8 mouse cellular contexts compared by ENCODE assay signal in the genomic region with DNA sequence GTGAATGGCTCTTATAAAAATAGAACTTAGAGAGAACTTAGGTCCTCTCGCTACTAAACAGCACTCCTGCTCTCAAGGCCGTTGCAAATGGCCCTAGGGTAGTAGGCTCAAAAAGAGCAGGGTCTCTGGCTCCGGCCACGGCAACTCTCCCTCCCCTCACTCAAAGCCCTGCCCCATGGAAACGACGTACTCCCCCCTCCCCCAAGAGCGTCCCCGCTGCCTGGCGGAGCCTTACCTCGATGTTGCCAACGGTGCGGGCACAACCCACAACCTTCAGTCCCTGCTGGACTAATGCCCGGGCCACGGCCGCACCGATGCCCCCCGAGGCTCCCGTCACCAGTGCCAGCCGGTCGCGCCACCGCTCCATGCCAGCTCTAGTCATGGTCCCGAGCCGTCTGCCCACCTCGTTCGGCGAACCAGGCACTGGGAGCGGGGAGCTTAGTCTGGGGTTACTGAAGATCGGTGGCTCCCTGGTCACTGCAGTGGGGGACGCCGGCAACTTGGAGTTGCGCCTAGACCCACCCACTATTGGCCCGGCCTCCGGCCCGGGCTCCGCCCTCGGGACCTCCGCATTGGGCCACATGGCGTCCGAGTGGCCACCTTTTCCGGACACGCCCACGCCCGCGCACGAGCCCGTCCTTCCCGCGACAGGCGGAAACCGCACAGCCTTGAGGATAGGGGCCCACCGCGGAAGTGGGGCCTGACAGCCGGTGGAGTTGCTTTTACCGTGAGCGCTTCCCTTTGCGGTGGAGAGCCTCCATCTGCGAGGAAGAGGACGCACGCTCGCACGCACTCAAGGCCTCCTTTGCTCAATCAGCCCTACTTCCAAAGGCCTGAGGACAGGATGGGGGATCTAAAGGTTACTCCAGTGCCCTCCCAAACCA. TPM values are rescaled to one million over a fixed set of nuclear protein-coding genes. Genes with fewer than 3 reads are reported as not detected.
DNase-seq lines count a peak whose midpoint lies in the region; ATAC-seq and TF ChIP-seq lines count a peak whose summit lies in the region.

A gene (minus strand): TSS at position 479 of the 884 bp plus-strand sequence.

- H3K4me2 ChIP-seq in forebrain, embryonic 16.5 days (ENCODE audit: low read length) = peak within 1 kb of the TSS; percentile 89
- peak within 1 kb of the TSS; percentile 92 for H3K4me2 ChIP-seq in neural tube, embryonic 15.5 days

- TF ChIP-seq POLR2A in lung, adult 2 months (IDR thresholded peaks at IDR 0.05; ENCODE audit: borderline replicate concordance, extremely low read depth, low read depth, low read length) = peak; percentile 39; the same call in 1 of the 2 replicates

- H3K9ac ChIP-seq in forebrain, embryonic 16.5 days (replicated peaks; ENCODE audit: low read depth, low read length) = peak within 1 kb of the TSS; percentile 72
- H3K9ac ChIP-seq in neural tube, embryonic 15.5 days (replicated peaks) = peak within 1 kb of the TSS; percentile 67

- H3K36me3 ChIP-seq in G1E (replicated peaks) = peaks cover 75% of the 10 kb centered on the region
- peaks cover 3% of the 10 kb centered on the region for H3K36me3 ChIP-seq in forebrain, embryonic 16.5 days (ENCODE audit: control insufficient read depth, insufficient read depth)
- peaks cover 18% of the 10 kb centered on the region for H3K36me3 ChIP-seq in neural tube, embryonic 15.5 days

- intact Hi-C loops in heart, postnatal 25 days (cut with DNase I) = loop anchor here (2.0 kb wide), 1 partner anchor 42 kb away; a partner anchor contains a TSS

- peaks cover 62% of the 10 kb centered on the region for H3K4me1 ChIP-seq in G1E (ENCODE audit: insufficient read depth, low read depth, low read length)
- peaks cover 13% of the 10 kb centered on the region for H3K4me1 ChIP-seq in forebrain, embryonic 16.5 days (replicated peaks; ENCODE audit: control insufficient read depth, insufficient read depth, low read length)
- peaks cover 4% of the 10 kb centered on the region; the same call in 1 of the 2 replicates for H3K4me1 ChIP-seq in lung, adult 2 months (ENCODE audit: control insufficient read depth, insufficient read depth, low read length)
- H3K4me1 ChIP-seq in neural tube, embryonic 15.5 days = peaks cover 23% of the 10 kb centered on the region

- WGBS in forebrain, embryonic 16.5 days = 0% methylated on average over 62 of the region's 62 CpGs
- under 1% methylated on average over 62 of the region's 62 CpGs for WGBS in lung, adult 2 months
- WGBS in neural tube, embryonic 15.5 days = under 1% methylated on average over 62 of the region's 62 CpGs

- no peak within 1 kb of the TSS for H3K27ac ChIP-seq in forebrain, embryonic 16.5 days (ENCODE audit: low read length)
- peak within 1 kb of the TSS; percentile 77 for H3K27ac ChIP-seq in neural tube, embryonic 15.5 days (replicated peaks)

- peak within 1 kb of the TSS; percentile 95 for H3K4me3 ChIP-seq in G1E (ENCODE audit: low read depth, low read length)
- peak within 1 kb of the TSS; percentile 57 for H3K4me3 ChIP-seq in forebrain, embryonic 16.5 days (replicated peaks; ENCODE audit: low read length)
- peak within 1 kb of the TSS; percentile 89 for H3K4me3 ChIP-seq in lung, adult 2 months (replicated peaks; ENCODE audit: extremely low read depth, low read depth, low read length)
- H3K4me3 ChIP-seq in neural tube, embryonic 15.5 days (replicated peaks) = peak within 1 kb of the TSS; percentile 62

- no peaks in the 10 kb centered on the region for H3K9me3 ChIP-seq in G1E (replicated peaks)
- no peaks in the 10 kb centered on the region for H3K9me3 ChIP-seq in forebrain, embryonic 16.5 days (ENCODE audit: control insufficient read depth, low read length)
- no peaks in the 10 kb centered on the region for H3K9me3 ChIP-seq in neural tube, embryonic 15.5 days (replicated peaks)

- no peaks in the 10 kb centered on the region for H3K27me3 ChIP-seq in G1E (ENCODE audit: insufficient read depth, low read length)
- H3K27me3 ChIP-seq in forebrain, embryonic 16.5 days (replicated peaks; ENCODE audit: control insufficient read depth, insufficient read depth, low read length) = no peaks in the 10 kb centered on the region
- no peaks in the 10 kb centered on the region for H3K27me3 ChIP-seq in neural tube, embryonic 15.5 days (replicated peaks)

- no peak for TF ChIP-seq CTCF in G1E (IDR thresholded peaks at IDR 0.05; ENCODE audit: low read depth, low read length)
- no peak for TF ChIP-seq CTCF in lung, adult 2 months (IDR thresholded peaks at IDR 0.05; ENCODE audit: insufficient read depth, low read length)

- peak; percentile 79 for DNase-seq in G1E (ENCODE audit: low spot score)
- DNase-seq in cerebellum, adult 18-20 months = peak; percentile 89
- DNase-seq in heart, postnatal 25 days (ENCODE audit: low spot score) = peak; percentile 93
- DNase-seq in layer of hippocampus, adult 18-20 months (ENCODE audit: low spot score in 2 of 2) = peak; percentile 77 to 84
- DNase-seq in lung, adult 2 months = peak; percentile 96
- DNase-seq in testis, postnatal 10 days (ENCODE audit: low spot score) = peak; percentile 97

- ATAC-seq in G1E (ENCODE audit: extremely low read depth, insufficient number of reproducible peaks, low FRiP score, poor library complexity, severe bottlenecking) = peak; percentile 77
- peak; percentile 86 for ATAC-seq in forebrain, embryonic 16.5 days
- ATAC-seq in neural tube, embryonic 15.5 days (ENCODE audit: low FRiP score) = peak; percentile 92

RNA-seq across cellular contexts. Expression of the gene that starts here (rescaled TPM):
- 36.6 and 180 TPM in 2 replicates for total RNA-seq in G1E (2014; fragmentation: Nextera tagmentation)
- 12.1 and 16.7 TPM in 2 replicates for total RNA-seq in G1E (2017)
- 7.0 and 7.7 TPM in 2 replicates for polyA plus RNA-seq in G1E (2012)
- polyA plus RNA-seq in forebrain, embryonic 16.5 days (2015; fragmentation: Nextera tagmentation; extraction: Ambion mirVana) = 3.7 and 4.3 TPM in 2 replicates
- total RNA-seq in heart, postnatal 25 days (2021) = 100 to 1,000 TPM; 106 to 108 TPM
- total RNA-seq in layer of hippocampus, adult 18-20 months (2021) = 1 to 10 TPM; 5.3 to 5.8 TPM
- polyA plus RNA-seq in lung, adult 2 months (2012; rRNA removed) = 19.5 and 21.3 TPM in 2 replicates
- 11.8 and 16.2 TPM in 2 replicates for polyA plus RNA-seq in neural tube, embryonic 15.5 days (2015; fragmentation: Nextera tagmentation; extraction: Ambion mirVana)
